Comparison of ENCODE assay signal across 13 mouse cellular contexts in genomic region chr15:63020826-63021225, GRCm38 (mm10).
DNase-seq lines count a peak whose midpoint lies in the region; ATAC-seq and TF ChIP-seq lines count a peak whose summit lies in the region.
"Had no signal": no experiment of that assay in that cellular context is flagged by ENCODE, and none has a peak within 500 bp of the region (broad histone marks: within the 10 kb centered on the region; RNA-seq: fewer than 3 reads in every experiment).

No protein-coding gene starts in this region.

- H3K4me3 ChIP-seq in heart, embryonic 16.5 days (ENCODE audit: low read length), result no peak overlapping the region
- H3K4me3 ChIP-seq in midbrain, postnatal 0 days (ENCODE audit: low read depth, low read length), result no peak overlapping the region
- H3K4me3 ChIP-seq in midbrain, embryonic 15.5 days, result no peak overlapping the region
- no peak overlapping the region for H3K4me3 ChIP-seq in midbrain, embryonic 11.5 days (ENCODE audit: low read depth, low read length)
- H3K4me3 ChIP-seq: hindbrain, embryonic 10.5 days; left cerebral cortex, adult 2 months had no signal

- no peak for TF ChIP-seq CTCF in midbrain, postnatal 0 days (IDR thresholded peaks at IDR 0.05)

- H3K9ac ChIP-seq in heart, embryonic 16.5 days (ENCODE audit: low read length), result no peak overlapping the region
- no peak overlapping the region for H3K9ac ChIP-seq in midbrain, postnatal 0 days (replicated peaks; ENCODE audit: low read length, poor library complexity, severe bottlenecking)
- no peak overlapping the region for H3K9ac ChIP-seq in midbrain, embryonic 15.5 days
- H3K9ac ChIP-seq in midbrain, embryonic 11.5 days (ENCODE audit: low read length), result no peak overlapping the region

- H3K36me3 ChIP-seq in heart, embryonic 16.5 days (ENCODE audit: control insufficient read depth, insufficient read depth), result no peaks in the 10 kb centered on the region
- no peaks in the 10 kb centered on the region for H3K36me3 ChIP-seq in midbrain, postnatal 0 days (ENCODE audit: insufficient read depth, low read length)
- H3K36me3 ChIP-seq in midbrain, embryonic 15.5 days (replicated peaks), result no peaks in the 10 kb centered on the region
- no peaks in the 10 kb centered on the region for H3K36me3 ChIP-seq in midbrain, embryonic 11.5 days (ENCODE audit: control insufficient read depth, insufficient read depth, low read length)
- H3K36me3 ChIP-seq: hindbrain, embryonic 10.5 days had no signal

- DNase-seq in heart, adult 8-10 months (ENCODE audit: low spot score), result no peak
- peak; percentile 45 for DNase-seq in midbrain, postnatal 0 days (ENCODE audit: low spot score)
- DNase-seq in gonadal fat pad, adult 2 months (ENCODE audit: low read depth), result peak; percentile 19
- DNase-seq in midbrain, embryonic 11.5 days (ENCODE audit: low spot score, missing footprints), result no peak
- DNase-seq: adrenal gland, postnatal 36 days; embryo, embryonic 11 days; liver; lung, adult 2 months had no signal

- ATAC-seq in heart, embryonic 16.5 days (replicated peaks; ENCODE audit: extremely low read depth, insufficient read depth, low FRiP score), result 0 out of 2 replicates have a peak, but pooled peaks have one; percentile 52
- no peak for ATAC-seq in midbrain, postnatal 0 days (ENCODE audit: low FRiP score)
- ATAC-seq in midbrain, embryonic 15.5 days (replicated peaks), result no peak
- ATAC-seq in CD4-positive, CD25-positive, alpha-beta regulatory T cell, adult 4 months, result no peak
- no peak for ATAC-seq in midbrain, embryonic 11.5 days (ENCODE audit: low FRiP score)

- H3K27me3 ChIP-seq in heart, embryonic 16.5 days (ENCODE audit: control insufficient read depth, insufficient read depth, low read length), result no peaks in the 10 kb centered on the region
- no peaks in the 10 kb centered on the region for H3K27me3 ChIP-seq in midbrain, postnatal 0 days (ENCODE audit: insufficient read depth, low read length)
- no peaks in the 10 kb centered on the region for H3K27me3 ChIP-seq in midbrain, embryonic 15.5 days (replicated peaks)
- no peaks in the 10 kb centered on the region for H3K27me3 ChIP-seq in midbrain, embryonic 11.5 days (ENCODE audit: control insufficient read depth, insufficient read depth, low read length)

- H3K27ac ChIP-seq in heart, embryonic 16.5 days (ENCODE audit: low read length), result no peak overlapping the region; the same call in 1 of the 2 replicates
- H3K27ac ChIP-seq in midbrain, postnatal 0 days (ENCODE audit: low read depth, low read length), result no peak overlapping the region
- H3K27ac ChIP-seq in midbrain, embryonic 15.5 days, result no peak overlapping the region
- no peak overlapping the region for H3K27ac ChIP-seq in midbrain, embryonic 11.5 days (ENCODE audit: low read depth, low read length)
- H3K27ac ChIP-seq: hindbrain, embryonic 10.5 days; left cerebral cortex, adult 2 months had no signal

- peaks cover 8% of the 10 kb centered on the region for H3K4me1 ChIP-seq in heart, embryonic 16.5 days (ENCODE audit: control insufficient read depth, insufficient read depth, low read length)
- no peaks in the 10 kb centered on the region for H3K4me1 ChIP-seq in midbrain, postnatal 0 days (ENCODE audit: insufficient read depth, low read length)
- no peaks in the 10 kb centered on the region for H3K4me1 ChIP-seq in midbrain, embryonic 15.5 days
- H3K4me1 ChIP-seq in midbrain, embryonic 11.5 days (ENCODE audit: control insufficient read depth, insufficient read depth, low read length), result no peaks in the 10 kb centered on the region
- H3K4me1 ChIP-seq: hindbrain, embryonic 10.5 days had no signal

- no peak overlapping the region for H3K4me2 ChIP-seq in heart, embryonic 16.5 days (ENCODE audit: low read depth, low read length)
- H3K4me2 ChIP-seq in midbrain, postnatal 0 days (ENCODE audit: low read depth, low read length, poor library complexity, severe bottlenecking), result no peak overlapping the region
- no peak overlapping the region for H3K4me2 ChIP-seq in midbrain, embryonic 15.5 days
- no peak overlapping the region for H3K4me2 ChIP-seq in midbrain, embryonic 11.5 days

- 23% methylated on average over 2 of the region's 2 CpGs for WGBS in heart, embryonic 16.5 days
- 74% methylated on average over 2 of the region's 2 CpGs for WGBS in midbrain, postnatal 0 days
- WGBS in midbrain, embryonic 15.5 days, result 72% methylated on average over 2 of the region's 2 CpGs
- 80% methylated on average over 2 of the region's 2 CpGs for WGBS in midbrain, embryonic 11.5 days

- H3K9me3 ChIP-seq in heart, embryonic 16.5 days (replicated peaks; ENCODE audit: control insufficient read depth, low read length), result no peaks in the 10 kb centered on the region
- no peaks in the 10 kb centered on the region for H3K9me3 ChIP-seq in midbrain, postnatal 0 days (ENCODE audit: low read length)
- H3K9me3 ChIP-seq in midbrain, embryonic 15.5 days, result no peaks in the 10 kb centered on the region
- no peaks in the 10 kb centered on the region for H3K9me3 ChIP-seq in midbrain, embryonic 11.5 days (ENCODE audit: control insufficient read depth, low read length)
- H3K9me3 ChIP-seq: hindbrain, embryonic 10.5 days had no signal

Comparison
In these comparisons a context has a peak if more than half of its experiments do, and no peak if none do; other contexts are left out.
1. DNase-seq: peak in midbrain, postnatal 0 days (single experiment) and gonadal fat pad, adult 2 months (single experiment); none in heart, adult 8-10 months (single experiment) and midbrain, embryonic 11.5 days (single experiment).